Mouse (Mus musculus) central nervous system, embryonic 14 days (tissue): ENCODE measurements around the gene Rhox4a. TPM values are rescaled to one million over a fixed set of nuclear protein-coding genes. Genes with fewer than 3 reads are reported as not detected.

Experiments used
- polyA plus RNA-seq: library from polyadenylated mRNA; depleted of rRNA; stranded (reverse); fragments of >200 nt; gene quantifications from 2 replicates; pipeline ENCODE4 v1.2.3, GENCODE M21; 2012; rRNA removed

Rhox4a gene
- polyA plus RNA-seq, result not detected in 2 replicates

DNA sequence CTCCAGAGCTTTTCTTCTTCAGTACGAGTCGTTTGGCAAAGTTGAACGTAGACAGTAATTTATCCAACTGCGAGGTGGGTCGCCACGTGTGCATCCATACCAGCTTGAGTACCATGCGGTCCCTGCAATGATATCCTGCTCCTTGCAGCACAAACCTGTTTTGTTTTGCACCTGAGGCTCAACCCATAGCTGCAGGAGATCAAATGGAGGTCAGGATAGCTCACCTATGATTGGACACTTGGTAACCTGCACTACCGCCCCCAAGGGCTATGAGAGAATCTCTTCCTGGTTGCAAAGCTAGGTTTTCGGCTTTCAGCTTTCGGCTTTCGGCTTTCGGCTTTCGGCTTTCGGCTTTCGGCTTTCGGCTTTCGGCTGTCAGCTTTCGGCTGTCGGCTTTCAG lies at the start of gene Rhox4a:
Gene Rhox4a, plus strand, starts transcription at position 301 of the 400 bp plus-strand sequence.

DNA sequence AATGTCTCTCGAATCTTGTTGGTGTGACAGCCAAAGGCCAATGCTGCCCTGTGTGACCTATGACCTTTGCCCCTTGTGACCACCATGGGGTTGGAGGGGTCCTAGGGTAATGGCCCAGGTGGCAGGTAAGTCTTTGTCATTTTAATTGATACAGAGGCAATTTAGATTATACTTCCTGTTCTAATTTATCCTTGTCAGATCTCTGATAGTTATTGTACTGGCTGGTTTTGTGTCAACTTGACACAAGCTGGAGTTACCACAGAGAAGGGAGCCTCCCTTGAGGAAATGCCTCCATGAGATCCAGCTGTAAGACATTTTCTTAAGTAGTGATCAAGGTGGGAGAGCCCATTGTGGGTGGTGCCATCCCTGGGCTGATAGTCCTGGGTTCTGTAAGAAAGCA lies 43.0 kb upstream of the Rhox4a start, which contains the start of gene Rhox1:
Gene Rhox1, minus strand, starts transcription at position 101 of the 400 bp plus-strand sequence.

DNA sequence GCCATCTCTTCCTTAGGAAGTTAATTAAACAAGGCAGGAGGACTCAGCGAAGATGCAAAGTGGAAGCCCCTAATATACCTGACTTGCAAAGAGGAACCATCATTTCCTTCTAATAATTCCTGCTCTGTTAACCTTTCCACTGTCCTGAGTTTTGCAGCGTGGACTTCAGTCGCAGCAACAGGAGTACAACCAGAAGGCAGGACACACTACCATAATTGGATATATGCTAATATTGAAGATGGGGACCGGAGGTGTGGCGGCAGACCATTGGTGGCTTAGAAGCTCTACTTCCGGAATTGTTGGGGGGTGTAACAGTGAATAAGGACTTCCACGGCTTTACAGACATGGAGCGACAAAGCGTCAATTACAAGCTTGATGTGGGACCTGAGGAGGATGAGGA lies 20.5 kb upstream of the Rhox4a start, which contains the start of gene Rhox2a:
Gene Rhox2a, plus strand, starts transcription at position 301 of the 400 bp plus-strand sequence.

DNA sequence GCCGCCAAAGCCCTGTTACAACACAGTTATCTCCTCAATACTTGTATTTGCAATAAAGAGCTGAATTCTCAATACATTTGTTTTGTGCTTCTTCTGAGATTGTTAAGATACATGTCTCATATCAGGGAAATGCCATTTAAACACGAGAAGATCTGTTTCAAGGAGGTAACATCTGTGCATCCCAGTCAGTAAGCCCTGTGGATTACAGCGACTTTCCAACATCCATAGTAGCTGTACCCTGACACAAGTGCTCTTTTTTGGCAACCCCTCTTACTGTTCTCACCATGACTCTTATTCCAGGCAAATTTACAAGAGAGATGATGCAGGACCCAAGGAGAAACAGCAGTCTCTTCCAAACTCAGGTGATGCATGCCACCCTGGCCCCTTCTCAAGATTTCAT lies 15.5 kb upstream of the Rhox4a start, which contains the start of gene Rhox3a:
Gene Rhox3a, plus strand, starts transcription at position 301 of the 400 bp plus-strand sequence.

Other genes starting within 250 kb of the Rhox4a start
- not detected in 2 replicates for gene Sowahd, start 216.5 kb upstream of the Rhox4a start, polyA plus RNA-seq
- gene Rpl39, start 179.9 kb upstream of the Rhox4a start, polyA plus RNA-seq, result 779 and 800 TPM in 2 replicates
- 43.8 and 50.5 TPM in 2 replicates for gene Upf3b, start 155.0 kb upstream of the Rhox4a start, polyA plus RNA-seq
- 9.3 and 9.5 TPM in 2 replicates for gene Nkap, start 138.5 kb upstream of the Rhox4a start, polyA plus RNA-seq
- 0.23 and 0.25 TPM in 2 replicates for gene Akap14, start 96.5 kb upstream of the Rhox4a start, polyA plus RNA-seq
- 320 and 343 TPM in 2 replicates for gene Ndufa1, start 74.2 kb upstream of the Rhox4a start, polyA plus RNA-seq
- 10.2 and 11.0 TPM in 2 replicates for gene Rnf113a1, start 74.1 kb upstream of the Rhox4a start, polyA plus RNA-seq
- gene Gm9, start 54.3 kb upstream of the Rhox4a start, polyA plus RNA-seq, result not detected in 2 replicates
- gene Rhox1, start 43.1 kb upstream of the Rhox4a start, polyA plus RNA-seq, result not detected in 2 replicates
- gene Rhox2a, start 20.4 kb upstream of the Rhox4a start, polyA plus RNA-seq, result 0.10 TPM in 1 of 2 replicates, not detected in the other
- not detected in 2 replicates for gene Rhox3a, start 15.4 kb upstream of the Rhox4a start, polyA plus RNA-seq
- gene Rhox3a2, start 114.7 kb downstream of the Rhox4a start, polyA plus RNA-seq, result not detected in 2 replicates
- 0.06 and 0.21 TPM in 2 replicates for gene Rhox4a2, start 125.5 kb downstream of the Rhox4a start, polyA plus RNA-seq
- gene Rhox2b, start 146.7 kb downstream of the Rhox4a start, polyA plus RNA-seq, result not detected in 2 replicates
- 0.28 TPM in 1 of 2 replicates, not detected in the other for gene Rhox4b, start 167.2 kb downstream of the Rhox4a start, polyA plus RNA-seq
- gene Rhox2c, start 188.3 kb downstream of the Rhox4a start, polyA plus RNA-seq, result 0.21 TPM in 1 of 2 replicates, not detected in the other
- gene Rhox3c, start 193.2 kb downstream of the Rhox4a start, polyA plus RNA-seq, result not detected in 2 replicates
- not detected in 2 replicates for gene Rhox4c, start 215.0 kb downstream of the Rhox4a start, polyA plus RNA-seq
- not detected in 2 replicates for gene Rhox2d, start 228.1 kb downstream of the Rhox4a start, polyA plus RNA-seq
- not detected in 2 replicates for gene Rhox4d, start 249.0 kb downstream of the Rhox4a start, polyA plus RNA-seq